Mouse (Mus musculus) inflammation-experienced regulatory T-cells, adult 16 weeks (primary cell): ENCODE measurements around the gene Vmn1r85. TPM values are rescaled to one million over a fixed set of nuclear protein-coding genes. Genes with fewer than 3 reads are reported as not detected.

Source experiments
- polyA plus RNA-seq: library from polyadenylated mRNA; unstranded; fragments of 100-300 nt; shearing (Covaris generic); gene quantifications from one replicate; pipeline ENCODE4 v1.2.1, GENCODE M21; 2017

The Vmn1r85 gene
- polyA plus RNA-seq = not detected

GRCm38 (mm10) chr7:13095073-13095472 is at the start of gene Vmn1r85:
Gene Vmn1r85 (minus strand): TSS chr7:13095173.

GRCm38 (mm10) chr7:13140057-13140456 is 45.1 kb upstream of the Vmn1r85 start, which contains the start of gene Vmn1r87:
Gene Vmn1r87 (minus strand): TSS chr7:13140157.

GRCm38 (mm10) chr7:13119817-13120216 is 24.8 kb upstream of the Vmn1r85 start, which contains the start of gene Vmn1r86:
Gene Vmn1r86 (minus strand): TSS chr7:13119917.

GRCm38 (mm10) chr7:13054287-13055010 is 40.5 kb downstream of the Vmn1r85 start, which contains the start of gene Mzf1:
Gene Mzf1 (minus strand): TSS chr7:13054764.

GRCm38 (mm10) chr7:13037901-13038555 is 56.9 kb downstream of the Vmn1r85 start, which contains the start of gene Ube2m:
Gene Ube2m (minus strand): TSS chr7:13038275.

GRCm38 (mm10) chr7:13034148-13034977 is 60.6 kb downstream of the Vmn1r85 start, which contains the start of gene Chmp2a:
Gene Chmp2a (minus strand): TSS chr7:13034807.

Other genes starting within 250 kb of the Vmn1r85 start
- gene Zfp128, start 214.0 kb downstream of the Vmn1r85 start, polyA plus RNA-seq = 4.9 TPM
- gene Zscan22, start 197.4 kb downstream of the Vmn1r85 start, polyA plus RNA-seq = 17.8 TPM
- gene Rps5, start 172.9 kb downstream of the Vmn1r85 start, polyA plus RNA-seq = 894 TPM
- not detected for gene Rnf225, start 167.8 kb downstream of the Vmn1r85 start, polyA plus RNA-seq
- 9.4 TPM for gene Zfp324, start 129.3 kb downstream of the Vmn1r85 start, polyA plus RNA-seq
- 10.4 TPM for gene Zfp446, start 117.3 kb downstream of the Vmn1r85 start, polyA plus RNA-seq
- not detected for gene Slc27a5, start 97.0 kb downstream of the Vmn1r85 start, polyA plus RNA-seq
- 29.7 TPM for gene Trim28, start 96.1 kb downstream of the Vmn1r85 start, polyA plus RNA-seq
- 6.4 TPM for gene Zbtb45, start 85.1 kb downstream of the Vmn1r85 start, polyA plus RNA-seq
- 262 TPM for gene Chmp2a, start 60.4 kb downstream of the Vmn1r85 start, polyA plus RNA-seq
- gene Ube2m, start 56.9 kb downstream of the Vmn1r85 start, polyA plus RNA-seq = 8.9 TPM
- 0.28 TPM for gene Mzf1, start 40.4 kb downstream of the Vmn1r85 start, polyA plus RNA-seq
- not detected for gene Vmn1r86, start 24.7 kb upstream of the Vmn1r85 start, polyA plus RNA-seq
- gene Vmn1r87, start 45.0 kb upstream of the Vmn1r85 start, polyA plus RNA-seq = not detected
- 0.06 TPM for gene Vmn1r88, start 64.4 kb upstream of the Vmn1r85 start, polyA plus RNA-seq
- gene Vmn1r89, start 117.8 kb upstream of the Vmn1r85 start, polyA plus RNA-seq = not detected
- 27.6 TPM for gene Lig1, start 182.1 kb upstream of the Vmn1r85 start, polyA plus RNA-seq
- 5.5 TPM for gene Zswim9, start 183.5 kb upstream of the Vmn1r85 start, polyA plus RNA-seq
- 0.15 TPM for gene Pla2g4c, start 229.5 kb upstream of the Vmn1r85 start, polyA plus RNA-seq